Mouse (Mus musculus) heart, embryonic 16.5 days (tissue): ENCODE measurements around the gene Txndc5. TPM values are rescaled to one million over a fixed set of nuclear protein-coding genes. Genes with fewer than 3 reads are reported as not detected.

ENCODE experiments used
- ATAC-seq: fragments of 200-750 bp; cut with Nextera tagmentation; replicated peaks from 2 replicates; pipeline ENCODE4 v1.8.0; 2017; ENCODE audit warnings: moderate number of reproducible peaks; ENCODE audit not compliant: insufficient read depth, low FRiP score; ENCODE audit errors: extremely low read depth
- H3K27ac ChIP-seq: fragments of 300-500 bp; sonication (generic); 2 replicates; pipeline ENCODE4 v1.5.1; 2014; ENCODE audit warnings: mild to moderate bottlenecking, low read length, control low read depth, moderate library complexity
- H3K27me3 ChIP-seq: fragments of 300-500 bp; sonication (generic); 2 replicates; pipeline ENCODE4 v1.6.1; 2014; ENCODE audit warnings: low read length, mixed read lengths; ENCODE audit not compliant: control insufficient read depth, insufficient read depth
- H3K36me3 ChIP-seq: fragments of 300-500 bp; sonication (generic); 2 replicates; pipeline ENCODE4 v1.6.1; 2014; ENCODE audit not compliant: control insufficient read depth, insufficient read depth
- H3K4me1 ChIP-seq: fragments of 300-500 bp; sonication (generic); 2 replicates; pipeline ENCODE4 v1.6.1; 2014; ENCODE audit warnings: low read length, mixed read lengths; ENCODE audit not compliant: control insufficient read depth, insufficient read depth
- H3K4me2 ChIP-seq: fragments of 300-500 bp; sonication (generic); 2 replicates; pipeline ENCODE4 v1.6.1; 2014; ENCODE audit warnings: low read depth, mild to moderate bottlenecking, control low read depth, low read length
- H3K4me3 ChIP-seq: fragments of 300-500 bp; sonication (generic); 2 replicates; pipeline ENCODE4 v1.5.1; 2014; ENCODE audit warnings: mild to moderate bottlenecking, control low read depth, low read length
- H3K9ac ChIP-seq: fragments of 300-500 bp; sonication (generic); 2 replicates; pipeline ENCODE4 v1.6.1; 2014; ENCODE audit warnings: low read length, control low read depth
- H3K9me3 ChIP-seq: fragments of 300-500 bp; sonication (generic); replicated peaks from 2 replicates; pipeline ENCODE4 v1.6.1; 2016; ENCODE audit warnings: low read length; ENCODE audit not compliant: control insufficient read depth
- WGBS: fragments of 180-500 bp; shearing (Covaris S2); extraction: QIAGEN DNeasy Blood & Tissue Kit; methylation state at CpG from one replicate; pipeline ENCODE4 v1.1.7; 2014; 5-methylcytosine and 5-hydroxymethylcytosine counted together
- polyA plus RNA-seq: library from polyadenylated mRNA; unstranded; fragments of >200 nt; fragmentation: Nextera tagmentation; extraction: Ambion mirVana; gene quantifications from 2 replicates; pipeline ENCODE4 v1.2.1, GENCODE M21; 2015

Gene Txndc5
- polyA plus RNA-seq, 1 experiment from 2014 or later, result 164 TPM

DNA sequence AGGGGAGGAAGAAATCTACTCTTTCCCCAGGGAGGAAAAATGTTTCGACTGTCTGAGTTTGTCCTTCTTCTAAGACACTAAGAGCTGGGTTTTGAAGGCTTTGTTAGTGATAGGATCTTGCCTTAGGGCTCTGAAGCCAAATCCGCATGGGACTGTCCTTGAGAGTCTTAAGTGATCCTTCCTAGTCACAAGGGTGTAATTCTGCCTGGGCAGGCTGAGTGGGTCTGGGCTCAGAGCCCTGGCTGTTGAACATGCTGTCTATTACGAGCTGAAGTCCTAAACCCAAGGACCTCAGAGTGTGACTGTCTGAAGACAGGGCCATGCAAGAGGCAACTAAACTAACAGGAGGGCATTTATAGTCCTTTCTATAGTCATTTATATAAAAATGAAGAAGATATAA is 16.8 kb upstream of the Txndc5 start:
- no peaks in the 10 kb centered on the region for H3K36me3 ChIP-seq
- ATAC-seq, result no peak
- no peaks in the 10 kb centered on the region for H3K4me1 ChIP-seq
- H3K27me3 ChIP-seq, result no peaks in the 10 kb centered on the region
- H3K9me3 ChIP-seq, result no peaks in the 10 kb centered on the region
- H3K4me3 ChIP-seq, result no peak overlapping the region
- no peak overlapping the region for H3K9ac ChIP-seq
- no peak overlapping the region for H3K27ac ChIP-seq
- WGBS, result 56% methylated on average over 3 of the region's 3 CpGs
- H3K4me2 ChIP-seq, result no peak overlapping the region

DNA sequence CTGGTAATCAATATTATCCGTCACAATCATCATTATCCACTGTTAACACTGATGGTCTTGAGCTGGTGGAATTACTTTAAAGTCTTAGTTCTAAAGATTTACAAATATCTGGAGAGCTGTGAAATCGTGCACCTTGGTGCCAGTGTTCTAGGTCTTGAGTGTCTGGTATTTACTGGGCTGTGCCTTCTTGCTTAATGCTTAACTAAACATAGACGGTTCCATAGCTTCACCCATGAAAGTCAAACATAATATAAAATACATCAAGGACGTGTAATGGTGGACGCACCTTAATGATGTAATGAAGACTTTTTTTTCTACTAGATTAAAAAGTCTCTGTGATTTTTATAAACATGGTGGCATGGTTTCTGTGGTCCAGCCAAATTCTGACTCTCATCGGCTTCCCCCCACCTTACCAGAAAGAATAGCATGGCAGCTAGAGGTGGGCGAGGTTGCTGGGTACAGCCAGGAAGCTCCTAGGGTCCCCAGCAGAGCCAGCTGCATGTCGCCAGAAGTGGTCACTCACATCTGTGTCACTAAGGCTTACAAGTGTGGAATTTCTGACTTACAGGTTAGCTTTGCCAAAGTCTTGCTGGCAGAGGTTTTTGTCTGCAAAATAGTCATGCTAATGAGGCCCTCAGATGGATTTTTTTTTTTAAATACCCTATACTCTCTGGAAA is 16.3 kb upstream of the Txndc5 start:
- H3K27me3 ChIP-seq, result no peaks in the 10 kb centered on the region
- no peaks in the 10 kb centered on the region for H3K9me3 ChIP-seq
- no peak overlapping the region for H3K9ac ChIP-seq
- no peaks in the 10 kb centered on the region for H3K36me3 ChIP-seq
- no peak for ATAC-seq
- no peak overlapping the region for H3K4me2 ChIP-seq
- H3K4me1 ChIP-seq, result no peaks in the 10 kb centered on the region
- H3K27ac ChIP-seq, result no peak overlapping the region
- no peak overlapping the region for H3K4me3 ChIP-seq
- 79% methylated on average over 8 of the region's 8 CpGs for WGBS

DNA sequence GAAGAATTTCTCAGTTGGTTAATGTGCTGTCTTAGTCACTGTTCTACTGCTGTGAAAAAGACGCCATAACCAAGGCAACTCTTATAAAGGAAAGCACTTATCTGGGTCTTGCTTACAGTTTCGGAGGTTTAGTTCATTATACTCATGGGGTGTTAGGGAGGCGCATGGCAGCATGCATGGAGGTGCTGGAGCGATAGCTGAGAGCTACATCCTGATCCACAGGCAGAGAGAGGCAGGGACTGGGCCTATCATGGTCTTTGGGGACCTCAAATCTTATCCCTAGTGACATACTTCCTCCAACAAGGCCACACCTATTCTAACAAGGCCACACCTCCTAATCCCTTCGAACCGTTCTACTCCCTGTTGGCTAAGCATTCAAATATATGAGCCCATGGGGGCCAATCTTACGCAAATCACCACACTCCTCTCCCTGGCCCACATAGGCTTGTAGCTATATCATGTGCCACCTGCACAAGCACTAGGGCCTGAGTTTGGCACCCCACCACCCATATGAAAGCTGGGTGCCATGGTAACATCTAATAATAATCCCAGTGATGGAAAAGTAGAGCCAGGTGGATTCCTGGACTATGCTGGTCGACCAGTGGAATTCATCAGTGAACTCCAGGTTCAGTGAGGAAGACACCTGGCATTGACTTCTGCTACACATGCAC is 15.0 kb upstream of the Txndc5 start:
- H3K4me2 ChIP-seq, result no peak overlapping the region
- no peak overlapping the region for H3K9ac ChIP-seq
- H3K27me3 ChIP-seq, result no peaks in the 10 kb centered on the region
- no peaks in the 10 kb centered on the region for H3K4me1 ChIP-seq
- H3K4me3 ChIP-seq, result no peak overlapping the region
- H3K27ac ChIP-seq, result no peak overlapping the region
- no peaks in the 10 kb centered on the region for H3K36me3 ChIP-seq
- no peaks in the 10 kb centered on the region for H3K9me3 ChIP-seq
- ATAC-seq, result no peak
- 81% methylated on average over 8 of the region's 8 CpGs for WGBS

DNA sequence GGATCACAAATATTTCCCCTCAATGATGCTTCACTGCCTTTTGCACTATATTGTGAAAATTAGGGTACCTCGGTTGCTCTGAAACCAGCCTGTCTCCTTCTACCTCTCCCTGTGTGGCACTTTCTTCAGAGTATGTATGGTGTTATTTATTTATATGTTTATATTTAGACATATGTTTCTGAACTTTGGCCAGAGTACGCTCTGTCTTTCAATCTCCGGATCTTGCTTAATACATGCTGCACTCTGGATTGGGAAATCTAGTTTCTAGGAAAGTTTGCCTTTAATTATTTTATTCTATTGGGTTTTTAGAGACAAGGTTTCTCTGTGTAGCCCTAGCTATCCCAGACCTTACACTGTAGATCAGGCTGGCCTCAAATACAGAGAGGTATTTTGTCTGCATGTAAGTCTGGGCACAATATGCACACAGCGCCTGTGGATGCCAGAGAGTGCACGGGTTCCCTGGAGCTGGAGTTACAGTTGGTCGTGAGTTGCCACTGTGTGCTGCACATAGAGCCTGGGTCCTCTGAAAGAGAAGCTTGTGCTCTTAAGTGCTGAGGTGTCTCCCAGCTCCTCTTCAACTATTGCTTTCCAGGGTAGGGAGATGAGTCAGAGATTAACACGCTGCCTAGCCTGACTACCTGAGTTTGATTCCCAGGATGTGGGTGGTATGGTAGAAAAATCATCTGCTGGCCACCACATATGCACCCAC is 10.7 kb upstream of the Txndc5 start:
- no peak overlapping the region for H3K27ac ChIP-seq
- no peaks in the 10 kb centered on the region for H3K36me3 ChIP-seq
- WGBS, result 80% methylated on average over 7 of the region's 7 CpGs
- H3K27me3 ChIP-seq, result no peaks in the 10 kb centered on the region
- no peaks in the 10 kb centered on the region for H3K9me3 ChIP-seq
- no peak overlapping the region for H3K4me3 ChIP-seq
- H3K4me2 ChIP-seq, result no peak overlapping the region
- H3K4me1 ChIP-seq, result no peaks in the 10 kb centered on the region
- no peak for ATAC-seq
- H3K9ac ChIP-seq, result no peak overlapping the region

DNA sequence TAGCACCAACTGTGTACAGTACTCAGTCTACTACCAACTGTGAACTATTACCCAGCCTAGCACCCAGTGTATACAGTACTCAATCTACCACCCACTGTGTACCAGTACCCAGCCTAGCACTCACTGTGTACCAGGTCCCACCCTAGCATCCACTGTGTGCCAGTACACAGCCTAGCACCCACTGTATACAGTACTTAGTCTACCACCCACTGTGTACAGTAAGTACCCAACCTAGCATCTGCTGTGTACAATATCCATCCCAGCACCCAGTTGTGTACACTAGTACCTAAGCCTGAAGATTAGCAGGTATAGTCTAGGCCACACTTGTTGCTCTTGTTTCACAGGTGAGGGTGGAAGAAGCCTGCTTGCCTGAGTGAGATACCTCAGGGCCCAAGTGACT is 8.9 kb upstream of the Txndc5 start:
- H3K4me1 ChIP-seq, result no peaks in the 10 kb centered on the region; the same call in 1 of the 2 replicates
- ATAC-seq, result no peak

DNA sequence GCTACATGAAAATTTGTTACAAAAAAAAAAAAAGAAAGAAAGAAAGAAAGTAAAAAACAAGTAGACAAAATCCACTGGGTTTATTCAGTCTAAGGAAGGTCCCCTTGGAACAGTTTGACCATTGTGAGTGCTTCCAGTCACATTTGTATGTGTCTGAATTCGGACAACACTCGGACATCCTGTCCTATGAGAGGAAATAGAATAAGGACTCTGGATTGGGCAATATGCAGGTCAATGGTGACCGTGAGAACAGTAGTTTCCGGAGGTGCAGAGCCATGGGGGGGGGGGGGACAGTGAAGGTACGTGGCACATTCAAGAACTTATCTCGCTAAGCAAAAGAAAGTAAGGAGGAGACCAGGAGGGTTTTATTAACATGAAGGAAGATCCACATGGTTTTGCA is 6.1 kb upstream of the Txndc5 start:
- H3K36me3 ChIP-seq, result no peaks in the 10 kb centered on the region
- 64% methylated on average over 6 of the region's 6 CpGs for WGBS
- H3K4me3 ChIP-seq, result no peak overlapping the region
- no peak overlapping the region for H3K9ac ChIP-seq
- H3K4me2 ChIP-seq, result no peak overlapping the region
- H3K4me1 ChIP-seq, result no peaks in the 10 kb centered on the region; the same call in 1 of the 2 replicates
- no peaks in the 10 kb centered on the region for H3K9me3 ChIP-seq
- no peaks in the 10 kb centered on the region; the same call in 1 of the 2 replicates for H3K27me3 ChIP-seq
- no peak; the same call in 1 of the 2 replicates for ATAC-seq
- no peak overlapping the region for H3K27ac ChIP-seq

More for the DNA sequence above, 8.9 kb upstream of the Txndc5 start:
- Histone ChIP-seq H3K27ac (no peak overlapping the region), H3K4me2 (no peak overlapping the region), H3K36me3 (no peaks in the 10 kb centered on the region), H3K9me3 (no peaks in the 10 kb centered on the region), H3K27me3 (no peaks in the 10 kb centered on the region; the same call in 1 of the 2 replicates), H3K9ac (no peak overlapping the region), H3K4me3 (no peak overlapping the region)

DNA sequence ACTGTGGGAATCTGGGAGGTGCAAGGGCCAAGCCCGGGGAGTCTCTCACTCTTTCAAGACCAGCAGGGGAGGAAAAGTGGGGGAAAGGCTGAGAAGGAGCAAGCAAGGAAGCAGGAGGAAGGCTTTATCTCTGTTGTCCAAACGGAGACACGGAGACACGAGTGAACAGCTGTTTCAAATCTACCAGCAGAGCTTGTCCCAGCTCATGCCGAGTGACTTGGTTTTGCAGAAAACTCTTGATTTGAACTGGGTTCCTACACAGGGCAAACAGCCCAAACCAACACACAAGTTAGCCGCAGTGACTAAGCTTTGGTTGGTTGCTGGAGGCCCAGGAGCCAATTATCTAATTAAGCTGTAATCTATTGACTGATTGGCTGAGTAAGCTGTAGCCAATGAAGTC is 5.4 kb upstream of the Txndc5 start:
- no peak for ATAC-seq
- Histone ChIP-seq H3K9me3 (no peaks in the 10 kb centered on the region), H3K36me3 (no peaks in the 10 kb centered on the region), H3K4me1 (no peaks in the 10 kb centered on the region; the same call in 1 of the 2 replicates), H3K9ac (no peak overlapping the region), H3K27me3 (no peaks in the 10 kb centered on the region; the same call in 1 of the 2 replicates), H3K4me3 (no peak overlapping the region), H3K27ac (no peak overlapping the region), H3K4me2 (no peak overlapping the region)
- WGBS, result 23% methylated on average over 6 of the region's 6 CpGs

DNA sequence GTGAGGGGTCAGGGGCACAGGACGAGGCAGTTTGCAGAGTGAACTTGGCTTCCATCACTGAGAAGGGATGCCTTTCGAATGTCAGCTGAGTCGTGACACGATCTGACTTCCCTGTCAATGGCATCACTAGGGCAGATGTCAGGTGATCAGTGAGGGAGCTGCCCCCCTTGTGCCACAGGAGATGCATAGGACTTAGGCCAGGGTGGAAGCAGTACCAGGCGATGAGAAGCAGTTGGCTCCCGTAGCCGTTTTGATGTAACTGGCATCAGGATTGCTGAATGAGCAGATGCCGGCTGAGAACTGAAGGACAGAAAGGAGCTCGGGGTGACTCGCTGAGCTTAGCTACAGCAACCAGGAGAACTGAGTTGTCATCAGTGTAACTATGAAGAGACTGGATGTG is 4.8 kb upstream of the Txndc5 start:
- no peaks in the 10 kb centered on the region for H3K36me3 ChIP-seq
- no peaks in the 10 kb centered on the region; the same call in 1 of the 2 replicates for H3K27me3 ChIP-seq
- no peak overlapping the region for H3K27ac ChIP-seq
- H3K4me3 ChIP-seq, result no peak overlapping the region
- H3K4me1 ChIP-seq, result peaks cover 5% of the 10 kb centered on the region
- ATAC-seq, result no peak
- H3K9me3 ChIP-seq, result no peaks in the 10 kb centered on the region
- no peak overlapping the region for H3K4me2 ChIP-seq
- 70% methylated on average over 10 of the region's 10 CpGs for WGBS
- no peak overlapping the region for H3K9ac ChIP-seq

DNA sequence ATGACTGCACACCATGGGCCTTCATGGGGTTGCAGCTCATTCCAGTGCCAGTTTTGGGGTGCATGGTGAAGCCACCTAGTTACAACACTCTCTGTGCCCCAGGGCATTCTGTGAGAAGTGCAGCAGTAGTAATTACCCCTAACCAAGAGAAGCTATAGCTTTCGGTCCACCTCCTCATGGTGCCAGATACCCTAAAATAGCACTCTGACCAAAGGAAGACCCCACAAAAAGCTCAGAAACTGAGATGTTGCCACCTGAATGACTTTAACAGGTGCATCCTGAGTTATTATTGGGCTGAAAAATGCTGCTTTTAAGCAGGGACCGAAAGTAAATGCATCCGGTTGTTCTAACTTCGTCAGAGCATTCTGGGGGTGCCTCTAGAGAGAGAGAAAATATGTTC is 2.9 kb upstream of the Txndc5 start:
- 85% methylated on average over 4 of the region's 4 CpGs for WGBS
- H3K27ac ChIP-seq, result no peak overlapping the region
- H3K4me3 ChIP-seq, result no peak overlapping the region

More for the DNA sequence above, 2.9 kb upstream of the Txndc5 start:
- Histone ChIP-seq H3K27me3 (no peaks in the 10 kb centered on the region; the same call in 1 of the 2 replicates), H3K4me1 (peaks cover 10% of the 10 kb centered on the region), H3K4me2 (no peak overlapping the region), H3K9me3 (no peaks in the 10 kb centered on the region), H3K36me3 (no peaks in the 10 kb centered on the region), H3K9ac (no peak overlapping the region)
- ATAC-seq, result no peak
